Mouse (Mus musculus) CH12F3 (cell line): Measurements from ENCODE around the gene Hist2h2aa1.
"Not testable (repeated sequence)": the region's sequence is repeated elsewhere in the genome, so short reads cannot be mapped to it uniquely, and the experiment has no call there.

Source experiments
- in situ Hi-C: fragments of 300-500 bp; cut with MboI; formaldehyde crosslinking; loops from 2 replicates; pipeline ENCODE4 v1.14.3; 2020; ENCODE audit warnings: low sequenced_read_pairs

Gene Hist2h2aa1

DNA sequence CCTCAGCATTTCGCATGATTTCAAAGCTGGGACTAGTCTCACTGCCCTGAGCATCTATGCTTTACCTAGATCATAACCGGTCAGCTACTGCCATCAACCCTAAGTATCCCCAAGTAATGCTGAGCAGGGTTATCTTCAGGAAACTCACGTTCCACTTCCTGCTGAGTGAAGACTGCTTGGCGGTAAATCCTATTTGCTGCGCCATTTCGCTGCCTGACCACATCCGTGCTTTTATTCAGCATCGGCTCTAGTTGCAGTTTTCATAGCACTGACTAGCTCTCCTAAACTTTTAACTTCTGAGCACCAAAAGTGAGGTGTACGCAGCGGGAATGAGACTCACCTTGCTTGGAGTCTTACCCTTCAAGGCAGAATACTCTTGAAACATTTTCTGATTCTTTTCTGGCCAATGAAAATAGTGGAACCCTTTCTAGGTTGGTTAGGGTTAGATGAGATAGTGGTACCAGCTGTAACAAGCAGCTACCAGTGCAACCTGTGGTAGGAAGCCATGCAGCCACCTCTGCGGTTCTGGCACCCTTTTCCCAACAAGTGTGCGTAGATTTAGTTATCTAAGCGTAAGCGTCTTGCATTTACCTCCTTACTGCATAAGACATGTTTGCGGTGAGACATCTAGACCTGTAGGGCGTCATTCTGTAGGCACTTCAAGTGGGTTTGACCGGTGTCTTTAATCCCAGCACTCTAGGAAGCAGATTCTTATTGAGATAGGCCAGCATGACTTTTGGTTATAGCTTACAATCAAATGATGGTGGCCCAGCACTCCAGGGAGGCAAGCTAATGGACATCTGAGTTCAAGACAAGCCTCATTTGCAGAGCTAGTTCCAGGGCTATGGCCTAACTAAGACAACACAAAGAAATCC lies 28.5 kb downstream of the Hist2h2aa1 start:
- in situ Hi-C loops = no loop called here

DNA sequence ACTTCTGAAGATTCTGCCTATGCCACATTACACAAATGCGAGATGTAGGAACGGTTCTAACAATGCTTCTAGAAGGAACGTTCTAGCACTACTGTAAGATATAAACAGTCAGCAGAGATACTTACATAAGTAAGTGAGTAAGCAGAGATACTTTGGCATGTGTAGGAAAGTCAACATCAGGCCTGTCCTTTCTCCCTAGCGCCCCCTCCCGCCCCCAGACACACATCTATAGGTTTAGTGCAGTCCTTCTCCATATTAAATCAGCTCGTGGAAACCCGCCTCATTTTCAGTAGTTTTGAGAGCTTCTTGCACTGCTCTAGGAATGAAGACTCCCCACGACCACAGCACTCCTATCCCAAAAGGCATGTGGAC lies 32.1 kb downstream of the Hist2h2aa1 start:
- in situ Hi-C loops = no loop called here

DNA sequence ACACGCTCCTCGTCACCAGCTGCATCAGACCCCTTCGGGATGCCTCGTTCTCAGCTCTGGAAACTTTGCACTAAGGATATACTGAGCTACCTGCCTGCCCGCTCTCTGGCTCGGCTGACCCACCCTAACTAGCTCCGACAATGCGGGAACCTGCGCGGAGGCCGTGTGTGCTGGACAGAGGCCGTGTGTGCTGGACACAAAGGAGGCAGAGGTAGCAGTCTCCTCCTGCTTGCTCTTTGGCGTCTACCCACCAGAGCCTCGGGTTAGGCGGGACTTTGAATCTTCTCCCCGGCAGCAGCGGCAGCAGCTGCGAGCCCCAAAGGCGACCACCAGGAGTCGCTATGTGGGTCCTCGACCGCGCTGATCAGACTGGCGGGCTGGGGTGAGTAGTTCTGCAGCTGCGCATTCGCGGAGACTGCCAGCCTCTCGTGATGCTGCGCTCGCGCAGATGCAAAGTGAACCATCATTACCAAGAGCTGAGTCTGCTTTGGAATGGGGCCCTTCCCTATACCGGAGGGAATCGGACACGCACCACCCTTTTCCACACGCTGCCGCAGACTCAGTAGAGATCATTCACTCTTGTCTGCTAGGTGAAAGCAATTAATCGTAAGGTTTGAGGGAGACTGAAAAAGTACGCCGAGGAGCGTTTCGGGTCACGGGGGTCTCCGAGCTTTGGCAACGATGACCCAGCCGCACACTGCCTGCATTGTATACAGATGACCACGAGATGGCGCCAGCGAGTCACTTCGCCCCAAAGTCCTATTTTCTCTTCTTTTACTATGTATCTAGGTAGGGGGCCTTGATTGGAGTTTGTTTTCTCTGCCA lies 32.7 kb downstream of the Hist2h2aa1 start:
- in situ Hi-C loops = no loop called here

DNA sequence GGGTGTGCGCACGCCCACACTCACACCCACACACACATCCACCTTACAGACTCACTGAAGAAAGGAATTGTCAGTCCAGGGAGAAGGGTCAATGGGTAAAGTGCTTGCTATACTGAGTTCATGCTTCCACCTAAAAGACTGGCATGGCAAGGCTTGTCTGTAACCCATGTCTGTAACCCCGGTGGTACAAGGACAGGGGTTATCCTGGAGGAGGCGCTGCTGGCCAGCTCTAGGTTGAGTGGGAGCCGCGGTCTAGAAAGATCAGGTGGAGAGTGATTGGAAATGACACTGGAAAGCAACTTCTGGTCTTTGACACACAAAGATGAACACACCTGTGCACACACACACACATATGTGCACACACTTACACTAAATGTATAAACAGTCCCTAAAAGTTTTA lies 35.4 kb downstream of the Hist2h2aa1 start:
- in situ Hi-C loops = no loop called here

DNA sequence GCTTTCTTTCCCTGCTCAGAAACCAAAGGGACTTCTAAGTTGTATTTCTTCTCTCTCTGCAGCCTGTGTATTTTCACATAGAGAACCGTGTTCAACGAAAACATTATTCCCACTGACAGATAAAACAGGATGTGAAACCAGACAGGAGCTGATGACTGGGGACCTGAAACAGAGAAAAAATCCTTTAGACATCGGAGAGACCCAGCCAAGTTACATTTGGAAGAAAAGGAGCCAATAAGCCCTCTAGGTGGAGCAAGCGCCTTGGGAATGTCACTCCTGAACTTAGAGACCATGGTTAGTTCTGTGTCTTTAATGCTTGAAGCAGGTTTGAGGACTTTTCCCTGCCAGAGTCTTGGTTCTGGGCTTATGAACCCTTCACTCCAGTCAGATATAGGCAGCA lies 39.2 kb downstream of the Hist2h2aa1 start:
- in situ Hi-C loops = no loop called here

DNA sequence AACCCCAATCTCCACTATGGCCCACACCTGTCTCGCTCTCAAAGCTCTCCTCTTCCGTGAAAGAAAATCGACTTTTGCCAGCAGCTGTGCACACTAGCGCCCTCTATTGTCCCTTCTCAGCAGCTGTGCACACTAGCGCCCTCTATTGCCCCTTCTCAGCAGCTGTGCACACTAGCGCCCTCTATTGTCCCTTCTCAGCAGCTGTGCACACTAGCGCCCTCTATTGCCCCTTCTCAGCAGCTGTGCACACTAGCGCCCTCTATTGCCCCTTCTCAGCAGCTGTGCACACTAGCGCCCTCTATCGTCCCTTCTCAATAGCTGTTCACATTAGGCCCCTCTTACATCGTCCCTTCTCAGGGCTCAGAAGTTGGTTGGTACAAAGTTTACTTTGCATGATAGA lies 42.0 kb downstream of the Hist2h2aa1 start:
- in situ Hi-C loops = not testable (repeated sequence)

DNA sequence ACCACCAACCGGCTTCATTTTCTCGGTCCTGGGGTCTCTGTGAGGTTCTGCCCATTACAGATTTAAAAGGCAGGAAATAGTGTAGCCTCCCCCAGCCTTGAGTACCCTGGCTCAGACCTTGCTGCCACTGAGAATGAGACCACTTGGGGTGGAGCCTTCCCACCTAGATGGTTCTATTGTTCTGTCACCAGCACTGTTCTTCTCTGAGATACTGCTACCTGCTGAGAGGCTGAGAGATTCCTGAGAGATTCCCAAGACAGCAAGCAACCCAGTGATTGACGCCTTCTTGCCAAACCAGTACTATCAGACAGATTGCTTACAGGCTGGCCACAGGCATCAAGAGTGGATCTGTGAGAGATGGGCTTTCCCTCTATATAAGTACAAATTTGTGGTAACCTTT lies 43.9 kb downstream of the Hist2h2aa1 start:
- in situ Hi-C loops = no loop called here

DNA sequence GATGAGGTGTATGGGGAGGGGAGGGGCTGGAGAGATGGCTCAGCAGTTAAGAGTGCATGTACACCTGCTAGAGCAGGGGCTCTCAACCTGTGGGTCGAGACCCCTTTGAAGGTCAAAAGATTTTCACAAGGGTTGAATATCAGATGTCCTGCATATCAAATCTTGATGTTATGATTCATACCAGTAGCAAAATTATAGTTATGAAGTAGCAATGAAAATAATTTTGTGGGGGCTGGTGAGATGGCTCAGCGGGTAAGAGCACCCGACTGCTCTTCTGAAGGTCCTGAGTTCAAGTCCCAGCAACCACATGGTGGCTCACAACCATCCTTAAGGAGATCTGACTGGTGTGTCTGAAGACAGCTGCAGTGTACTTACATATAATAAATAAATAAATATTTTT lies 45.4 kb downstream of the Hist2h2aa1 start:
- in situ Hi-C loops = not testable (repeated sequence)

DNA sequence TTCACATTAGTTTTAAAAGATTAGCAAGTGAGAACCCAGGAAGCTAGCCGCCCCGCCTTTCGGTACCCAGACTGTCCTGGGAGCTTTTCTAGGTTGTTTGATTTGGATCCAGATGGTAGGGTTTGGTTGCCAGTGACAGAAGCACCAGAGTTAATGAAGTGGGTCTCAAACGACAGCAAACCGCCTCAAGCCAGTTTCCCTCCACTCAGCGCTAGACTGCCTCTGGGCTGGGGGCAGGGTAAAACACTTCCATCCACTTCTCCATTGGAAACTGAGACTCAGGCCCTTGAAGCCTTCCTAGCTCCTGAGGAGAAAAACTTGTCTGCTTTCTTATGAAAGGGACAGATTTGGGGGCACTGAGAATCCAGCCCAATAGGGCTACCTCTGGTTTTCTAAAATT lies 47.3 kb downstream of the Hist2h2aa1 start:
- in situ Hi-C loops = no loop called here

DNA sequence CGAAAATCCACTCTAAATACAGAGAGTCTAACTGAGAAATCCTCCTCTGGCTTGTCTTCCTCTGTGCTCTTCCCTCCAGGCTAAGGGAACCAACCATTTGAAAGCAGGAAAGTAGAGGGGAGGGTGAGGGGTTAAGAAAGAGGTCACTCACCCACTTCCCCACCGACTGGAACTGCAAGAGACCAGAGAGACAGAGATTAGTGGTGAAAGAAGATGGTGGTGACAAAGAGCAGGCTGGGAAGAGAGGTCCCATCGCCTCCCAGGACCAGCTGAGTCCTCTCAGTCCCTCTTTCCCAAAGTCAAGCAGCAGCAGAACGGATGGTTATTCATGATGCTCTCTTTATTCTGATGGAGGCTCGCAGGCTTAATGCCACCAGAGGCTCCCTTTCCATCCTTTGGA lies 48.1 kb downstream of the Hist2h2aa1 start:
- in situ Hi-C loops = no loop called here

DNA sequence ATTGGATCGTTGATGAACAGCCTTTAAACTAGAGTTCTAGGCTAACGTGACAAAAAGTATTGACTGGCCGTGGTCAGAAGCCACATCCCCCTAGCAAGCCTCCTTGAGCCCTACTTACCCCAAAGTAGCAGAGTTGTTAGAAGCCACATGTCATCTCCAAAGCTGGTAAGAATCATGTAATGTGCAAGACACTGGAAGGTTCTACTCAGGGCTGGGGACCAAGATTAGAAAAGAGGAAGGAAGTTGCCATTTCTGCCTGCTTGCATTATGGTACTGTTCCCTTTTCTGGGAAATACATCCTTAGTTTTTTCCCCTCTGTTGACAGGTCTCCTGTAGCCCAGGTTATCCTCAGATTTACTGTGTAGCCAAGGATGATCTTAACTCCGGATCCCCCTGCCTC lies 48.5 kb downstream of the Hist2h2aa1 start, which contains the start of gene Fcgr1:
TSS of gene Fcgr1 (minus strand) at position 183 of the 400 bp plus-strand sequence.
- in situ Hi-C loops = no loop called here
